Mouse (Mus musculus): ENCODE measurements around the gene Sag. TPM values are rescaled to one million over a fixed set of nuclear protein-coding genes. Genes with fewer than 3 reads are reported as not detected.
A peak's percentile ranks its signal among the peaks of the same experiment; 100 is the strongest.

The Sag gene
- 1.2 and 1.8 TPM in 2 replicates for polyA plus RNA-seq (2015; fragmentation: Nextera tagmentation; extraction: Ambion mirVana)

DNA sequence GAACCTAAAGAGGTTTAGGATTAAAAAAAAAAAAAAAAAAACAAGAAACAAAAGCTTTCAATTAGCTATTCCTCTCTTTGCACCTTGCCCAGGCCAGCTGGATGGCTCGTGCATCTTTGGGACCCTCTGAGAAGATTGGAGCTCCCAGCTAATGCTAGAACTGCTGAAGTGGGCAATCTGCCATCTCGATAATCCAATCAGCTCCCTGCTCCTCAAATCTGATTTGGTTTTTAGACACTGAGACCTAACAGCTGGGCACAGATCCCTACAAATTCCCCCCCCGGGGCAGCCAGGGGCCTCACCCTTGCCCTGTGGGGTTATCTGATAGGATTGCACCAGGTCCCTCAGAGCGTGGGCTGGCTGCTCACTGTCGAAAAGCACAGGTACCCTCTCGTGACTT lies at the start of gene Sag:
Gene Sag, plus strand, starts transcription at position 105 of the 400 bp plus-strand sequence.
- no peak for DNase-seq (ENCODE audit: low spot score)

- peak; percentile 98 for DNase-seq (ENCODE audit: low spot score)
Measured at GRCm38 (mm10) chr1:87755641-87756470, 47.6 kb upstream of the Sag start, which contains the start of gene Atg16l1. Gene Atg16l1 (plus strand): TSS chr1:87755870.

DNA sequence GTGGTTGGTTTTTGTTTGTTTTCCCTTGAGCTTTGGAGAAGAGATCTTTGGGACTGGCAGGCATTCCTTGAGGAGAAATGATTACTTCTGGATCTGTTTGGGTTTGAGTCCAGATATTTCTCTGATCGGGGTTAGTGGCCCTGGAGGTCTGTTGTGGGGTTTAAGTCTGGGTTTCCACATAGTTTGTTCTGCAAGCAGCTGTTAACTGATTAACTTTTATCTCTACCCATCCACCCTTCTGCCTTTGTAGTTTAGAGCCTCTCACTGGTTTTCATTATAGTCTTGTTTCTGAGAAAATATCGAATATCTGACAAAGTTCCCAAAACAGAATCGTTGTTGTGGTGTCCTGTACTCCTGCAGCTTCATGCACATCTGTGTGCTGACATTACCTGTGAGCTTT lies 39.7 kb upstream of the Sag start:
- no peak for DNase-seq (ENCODE audit: low spot score)

GRCm38 (mm10) chr1:87765741-87766140 lies 37.7 kb upstream of the Sag start:
- DNase-seq (ENCODE audit: low spot score): no peak

GRCm38 (mm10) chr1:87766233-87766632 lies 37.2 kb upstream of the Sag start:
- peak; percentile 71 for DNase-seq (ENCODE audit: low spot score)

GRCm38 (mm10) chr1:87769263-87769662 lies 34.2 kb upstream of the Sag start:
- DNase-seq (ENCODE audit: low spot score): no peak

DNA sequence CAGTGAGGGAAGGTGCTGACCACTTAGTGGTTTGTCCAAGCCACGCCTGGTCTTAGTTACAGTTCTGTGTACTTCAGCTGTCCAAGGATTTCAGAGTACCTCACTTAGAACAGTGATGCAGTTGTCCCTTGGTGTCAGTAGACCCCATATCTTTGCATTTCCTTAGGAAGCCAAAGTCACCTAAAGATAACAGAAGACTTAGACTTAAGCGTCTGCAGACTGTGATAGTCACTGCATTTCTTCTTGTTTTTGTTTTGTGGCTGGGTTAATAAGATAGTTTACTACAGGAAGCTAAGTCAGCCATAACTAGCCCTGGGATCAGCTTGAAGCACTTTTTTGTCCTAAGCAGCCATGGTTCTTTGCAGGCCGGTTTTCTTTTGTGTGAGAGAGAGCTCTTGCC lies 33.0 kb upstream of the Sag start:
- DNase-seq (ENCODE audit: low spot score): no peak

- no peak for DNase-seq (ENCODE audit: low spot score)
Measured at GRCm38 (mm10) chr1:87771724-87772123, 31.8 kb upstream of the Sag start.

GRCm38 (mm10) chr1:87773336-87773735 lies 30.1 kb upstream of the Sag start:
- DNase-seq (ENCODE audit: low spot score): no peak

DNA sequence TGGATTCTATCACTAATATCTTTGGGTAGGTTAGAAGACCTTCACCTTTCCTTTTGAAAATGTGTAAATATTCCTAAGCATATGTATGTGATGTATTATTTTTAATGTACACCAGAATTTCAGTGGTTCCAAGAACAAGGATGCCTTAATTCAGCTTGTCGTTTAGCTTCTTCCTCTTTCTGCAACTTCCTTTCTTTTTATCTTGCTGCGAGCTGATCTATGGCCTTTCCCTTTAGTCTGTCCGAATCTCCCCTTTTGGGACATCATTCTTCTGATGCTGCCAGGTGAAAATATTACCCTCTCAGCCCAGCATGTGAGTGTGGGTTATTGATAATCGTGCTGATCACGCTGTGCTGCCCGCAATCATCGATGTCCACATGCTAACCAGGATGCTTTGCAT lies 28.6 kb upstream of the Sag start:
- DNase-seq (ENCODE audit: low spot score): no peak

- no peak for DNase-seq (ENCODE audit: low spot score)
Measured at GRCm38 (mm10) chr1:87779204-87779785, 24.2 kb upstream of the Sag start.

GRCm38 (mm10) chr1:87785703-87786102 lies 17.8 kb upstream of the Sag start:
- DNase-seq (ENCODE audit: low spot score): no peak

- DNase-seq (ENCODE audit: low spot score): no peak
Measured at GRCm38 (mm10) chr1:87786251-87786650, 17.2 kb upstream of the Sag start.

GRCm38 (mm10) chr1:87789665-87790064 lies 13.8 kb upstream of the Sag start:
- DNase-seq (ENCODE audit: low spot score): no peak

DNA sequence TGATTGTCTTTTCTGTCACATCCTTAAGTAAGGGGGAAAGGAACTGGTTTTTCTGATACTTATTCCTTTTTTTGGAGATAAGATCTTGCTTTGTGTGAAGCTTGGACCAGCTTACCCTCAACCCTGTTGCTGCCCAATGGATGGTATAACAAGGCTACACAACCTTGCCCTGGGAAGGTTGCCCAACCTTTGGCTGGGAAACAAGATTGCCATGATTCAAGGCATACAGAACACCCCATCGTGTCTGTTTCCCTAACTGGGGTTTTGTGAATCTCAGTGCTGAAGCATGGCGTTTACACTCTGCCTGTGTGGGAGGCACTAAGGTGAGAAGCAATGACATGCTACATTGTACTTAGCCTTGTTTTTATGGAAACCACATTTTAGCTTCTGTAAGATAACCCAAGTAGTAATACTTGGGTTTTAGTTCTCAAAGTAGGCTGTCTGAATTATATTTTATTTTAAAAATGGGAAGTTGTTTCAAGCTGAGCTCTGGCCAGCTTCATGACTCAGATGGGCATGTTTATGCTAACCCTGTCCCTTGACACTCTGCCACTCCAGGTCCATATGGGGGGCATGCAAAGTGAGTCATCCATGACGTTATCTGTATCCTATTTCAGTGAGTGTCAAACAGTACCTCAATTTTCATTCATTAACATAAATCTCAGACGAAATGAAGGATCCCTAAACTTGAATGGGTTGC lies 10.9 kb upstream of the Sag start:
- no peak for DNase-seq (ENCODE audit: low spot score)

GRCm38 (mm10) chr1:87793138-87793449 lies 10.4 kb upstream of the Sag start:
- DNase-seq (ENCODE audit: low spot score): no peak

DNA sequence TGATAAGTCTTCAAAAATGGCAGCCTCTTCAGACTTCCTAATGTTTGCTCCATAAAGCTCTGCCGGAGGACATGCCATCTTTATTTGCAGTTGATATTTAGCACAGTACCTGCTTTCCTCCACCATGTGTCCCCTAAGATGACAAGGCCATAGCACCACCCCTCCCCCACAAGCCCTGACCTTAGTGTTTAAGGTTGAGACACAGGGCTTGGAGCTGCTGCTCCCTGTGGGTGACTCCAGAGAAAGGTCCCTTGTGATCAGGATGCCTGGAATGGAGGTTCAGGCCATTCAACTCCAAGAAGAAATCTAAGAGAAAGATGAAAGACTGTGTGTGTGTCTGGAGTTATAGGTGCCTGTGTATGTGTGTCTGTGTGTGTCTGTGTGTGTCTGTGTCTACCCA lies 5.8 kb upstream of the Sag start:
- DNase-seq (ENCODE audit: low spot score): no peak

GRCm38 (mm10) chr1:87798306-87798705 lies 5.2 kb upstream of the Sag start:
- no peak for DNase-seq (ENCODE audit: low spot score)

DNA sequence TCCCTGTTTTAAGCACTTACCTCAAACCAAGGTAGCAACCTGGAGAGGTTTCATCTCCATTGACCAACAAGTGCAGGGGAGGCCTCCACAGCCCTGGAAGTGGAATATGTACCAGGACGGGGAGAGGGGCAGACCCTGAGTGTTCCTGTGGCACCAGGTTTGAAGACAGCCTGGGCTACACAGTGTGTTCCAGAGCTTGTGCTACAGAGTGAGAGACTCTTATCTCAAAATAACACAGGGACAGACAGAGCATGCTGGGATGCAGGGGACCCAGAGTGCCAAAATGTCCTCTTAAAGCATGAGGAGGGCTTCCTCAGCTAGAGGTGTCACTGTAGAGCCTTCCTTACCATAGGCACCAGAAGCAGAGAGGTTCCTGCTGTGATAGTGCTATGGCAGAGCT lies 4.3 kb downstream of the Sag start:
- DNase-seq (ENCODE audit: low spot score): no peak

DNA sequence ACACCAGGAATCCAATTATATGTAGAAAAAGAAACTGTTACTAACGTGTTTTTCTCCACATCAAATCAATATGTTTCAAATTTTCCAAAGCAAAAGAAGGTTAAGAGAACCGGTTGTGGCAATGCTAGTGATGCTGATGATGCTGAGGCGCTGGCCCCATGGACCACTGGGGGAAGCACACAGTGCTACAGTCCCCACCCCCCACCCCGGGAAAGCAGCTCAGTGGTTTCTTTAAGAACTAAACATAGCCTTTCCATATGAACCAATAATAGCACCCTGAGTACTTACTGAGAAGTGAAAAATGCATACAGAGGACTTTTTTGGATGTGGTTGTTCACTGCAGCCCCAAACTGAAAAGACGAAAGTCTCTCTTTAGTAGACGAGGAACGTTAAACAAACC lies 7.9 kb downstream of the Sag start:
- DNase-seq (ENCODE audit: low spot score): no peak

DNA sequence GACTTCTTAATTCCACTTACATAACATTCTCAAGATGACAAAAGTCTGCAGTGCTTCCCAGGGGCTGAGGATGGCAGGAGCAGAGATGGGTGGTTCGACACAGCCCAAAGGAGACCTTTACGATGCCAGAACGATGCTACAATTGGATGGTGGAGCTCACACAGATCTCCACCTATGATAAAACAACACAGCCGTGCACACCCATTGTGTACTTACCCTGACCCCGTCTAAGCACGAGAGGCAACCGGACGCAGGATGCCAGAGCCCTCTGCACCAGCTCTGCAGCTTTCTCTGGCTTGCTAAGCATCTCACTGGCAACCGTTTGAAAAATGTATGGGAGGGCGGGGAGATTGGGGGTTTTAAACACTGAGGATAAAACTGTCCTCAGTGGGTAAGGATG lies 8.6 kb downstream of the Sag start:
- no peak for DNase-seq (ENCODE audit: low spot score)

- DNase-seq (ENCODE audit: low spot score): no peak
Measured at GRCm38 (mm10) chr1:87813155-87813554, 9.7 kb downstream of the Sag start.

GRCm38 (mm10) chr1:87813681-87814080 lies 10.2 kb downstream of the Sag start:
- DNase-seq (ENCODE audit: low spot score): no peak
